Mouse (Mus musculus): ENCODE results near the gene Pxdc1. TPM values are rescaled to one million over a fixed set of nuclear protein-coding genes. Genes with fewer than 3 reads are reported as not detected.

Pxdc1 gene
- polyA plus RNA-seq, 1 experiment from 2014 or later: 5.2 TPM

GRCm38 (mm10) chr13:34652353-34653241 lies 689 bp downstream of the Pxdc1 start:
- Histone ChIP-seq H3K4me2 (ENCODE audit: low read length) (peak overlapping the region; percentile 82), H3K36me3 (ENCODE audit: control insufficient read depth, insufficient read depth) (no peaks in the 10 kb centered on the region), H3K9ac (replicated peaks; ENCODE audit: low read depth, low read length) (peak overlapping the region; percentile 64), H3K9me3 (ENCODE audit: control insufficient read depth, low read length) (no peaks in the 10 kb centered on the region), H3K4me1 (replicated peaks; ENCODE audit: control insufficient read depth, insufficient read depth, low read length) (peaks cover 26% of the 10 kb centered on the region), H3K4me3 (replicated peaks; ENCODE audit: low read length) (peak overlapping the region; percentile 58), H3K27ac (ENCODE audit: low read length) (no peak overlapping the region), H3K27me3 (replicated peaks; ENCODE audit: control insufficient read depth, insufficient read depth, low read length) (peaks cover 26% of the 10 kb centered on the region)
- ATAC-seq: peak; percentile 66
- WGBS: under 1% methylated on average over 103 of the region's 105 CpGs

DNA sequence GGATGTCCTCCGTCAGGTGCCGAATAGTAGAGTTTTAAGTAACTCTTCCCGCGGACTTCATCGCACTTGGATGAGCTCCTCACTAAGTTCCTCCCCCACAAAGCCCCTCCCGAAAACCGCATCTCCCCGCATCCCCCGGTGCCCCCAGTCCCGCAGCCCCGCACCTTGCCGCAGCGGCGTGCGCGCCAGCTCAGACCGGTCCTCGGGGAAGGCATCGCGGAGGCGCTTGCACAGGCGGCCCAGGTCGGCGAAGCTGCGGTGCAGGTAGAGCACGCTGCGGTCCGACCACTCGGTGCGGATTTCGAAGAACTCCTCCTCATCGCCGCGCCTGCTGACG lies 1.3 kb downstream of the Pxdc1 start:
- Histone ChIP-seq H3K4me2 (ENCODE audit: low read length) (peak overlapping the region; percentile 82), H3K36me3 (ENCODE audit: control insufficient read depth, insufficient read depth) (no peaks in the 10 kb centered on the region), H3K9me3 (ENCODE audit: control insufficient read depth, low read length) (no peaks in the 10 kb centered on the region), H3K4me1 (replicated peaks; ENCODE audit: control insufficient read depth, insufficient read depth, low read length) (peaks cover 26% of the 10 kb centered on the region), H3K27ac (ENCODE audit: low read length) (no peak overlapping the region), H3K9ac (replicated peaks; ENCODE audit: low read depth, low read length) (peak overlapping the region; percentile 64), H3K27me3 (replicated peaks; ENCODE audit: control insufficient read depth, insufficient read depth, low read length) (peaks cover 26% of the 10 kb centered on the region), H3K4me3 (replicated peaks; ENCODE audit: low read length) (peak overlapping the region; percentile 58)
- WGBS: under 1% methylated on average over 35 of the region's 35 CpGs
- ATAC-seq: peak; percentile 66

GRCm38 (mm10) chr13:34651474-34651991 lies 1.8 kb downstream of the Pxdc1 start:
- peaks cover 26% of the 10 kb centered on the region for H3K27me3 ChIP-seq (replicated peaks; ENCODE audit: control insufficient read depth, insufficient read depth, low read length)
- WGBS: 3% methylated on average over 24 of the region's 24 CpGs
- H3K36me3 ChIP-seq (ENCODE audit: control insufficient read depth, insufficient read depth): no peaks in the 10 kb centered on the region
- H3K9ac ChIP-seq (replicated peaks; ENCODE audit: low read depth, low read length): peak overlapping the region; percentile 64
- peak overlapping the region; percentile 82 for H3K4me2 ChIP-seq (ENCODE audit: low read length)
- no peak overlapping the region for H3K27ac ChIP-seq (ENCODE audit: low read length)
- ATAC-seq: peak; percentile 16; the same call in 1 of the 2 replicates
- H3K9me3 ChIP-seq (ENCODE audit: control insufficient read depth, low read length): no peaks in the 10 kb centered on the region
- H3K4me3 ChIP-seq (replicated peaks; ENCODE audit: low read length): peak overlapping the region; percentile 58
- peaks cover 26% of the 10 kb centered on the region for H3K4me1 ChIP-seq (replicated peaks; ENCODE audit: control insufficient read depth, insufficient read depth, low read length)

- no peak for ATAC-seq
- no peak overlapping the region for H3K27ac ChIP-seq (ENCODE audit: low read length)
These were observed 2.3 kb downstream of the Pxdc1 start for GRCm38 (mm10) chr13:34650953-34651352.

GRCm38 (mm10) chr13:34650371-34650770 lies 2.9 kb downstream of the Pxdc1 start:
- Histone ChIP-seq H3K27me3 (replicated peaks; ENCODE audit: control insufficient read depth, insufficient read depth, low read length) (peaks cover 22% of the 10 kb centered on the region), H3K36me3 (ENCODE audit: control insufficient read depth, insufficient read depth) (no peaks in the 10 kb centered on the region), H3K4me1 (replicated peaks; ENCODE audit: control insufficient read depth, insufficient read depth, low read length) (peaks cover 28% of the 10 kb centered on the region), H3K27ac (ENCODE audit: low read length) (no peak overlapping the region), H3K9me3 (ENCODE audit: control insufficient read depth, low read length) (no peaks in the 10 kb centered on the region), H3K4me3 (replicated peaks; ENCODE audit: low read length) (peak overlapping the region; percentile 58), H3K4me2 (ENCODE audit: low read length) (peak overlapping the region; percentile 82), H3K9ac (replicated peaks; ENCODE audit: low read depth, low read length) (no peak overlapping the region)
- 60% methylated on average over 6 of the region's 6 CpGs for WGBS
- ATAC-seq: no peak

More at GRCm38 (mm10) chr13:34650953-34651352, 2.3 kb downstream of the Pxdc1 start:
- H3K9me3 ChIP-seq (ENCODE audit: control insufficient read depth, low read length): no peaks in the 10 kb centered on the region
- WGBS: 24% methylated on average over 10 of the region's 10 CpGs
- H3K4me2 ChIP-seq (ENCODE audit: low read length): peak overlapping the region; percentile 82
- H3K4me1 ChIP-seq (replicated peaks; ENCODE audit: control insufficient read depth, insufficient read depth, low read length): peaks cover 28% of the 10 kb centered on the region
- no peaks in the 10 kb centered on the region for H3K36me3 ChIP-seq (ENCODE audit: control insufficient read depth, insufficient read depth)
- peak overlapping the region; percentile 58 for H3K4me3 ChIP-seq (replicated peaks; ENCODE audit: low read length)
- no peak overlapping the region for H3K9ac ChIP-seq (replicated peaks; ENCODE audit: low read depth, low read length)
- peaks cover 22% of the 10 kb centered on the region for H3K27me3 ChIP-seq (replicated peaks; ENCODE audit: control insufficient read depth, insufficient read depth, low read length)

DNA sequence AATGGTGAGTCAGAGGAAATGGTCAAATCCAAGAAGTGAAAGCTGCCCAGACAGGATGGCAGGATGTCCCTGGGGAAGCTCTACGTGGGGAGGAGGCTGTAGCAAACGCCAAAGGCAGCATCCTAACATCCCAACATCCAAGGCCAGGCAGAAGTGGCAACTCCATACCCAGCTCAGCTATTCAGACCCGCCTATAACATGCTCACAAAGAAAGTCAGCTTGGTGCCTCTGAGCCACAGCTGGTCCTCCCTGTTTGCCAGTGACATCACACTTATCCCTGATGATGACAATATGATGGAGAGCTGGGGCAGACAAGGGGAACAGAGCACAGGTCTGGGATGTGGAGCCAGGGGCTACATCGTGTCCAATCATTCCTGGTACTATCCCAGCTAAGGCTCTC lies 5.5 kb downstream of the Pxdc1 start:
- Histone ChIP-seq H3K9me3 (ENCODE audit: control insufficient read depth, low read length) (no peaks in the 10 kb centered on the region), H3K4me3 (replicated peaks; ENCODE audit: low read length) (no peak overlapping the region), H3K4me1 (replicated peaks; ENCODE audit: control insufficient read depth, insufficient read depth, low read length) (peaks cover 23% of the 10 kb centered on the region), H3K27ac (ENCODE audit: low read length) (no peak overlapping the region), H3K36me3 (ENCODE audit: control insufficient read depth, insufficient read depth) (no peaks in the 10 kb centered on the region), H3K9ac (replicated peaks; ENCODE audit: low read depth, low read length) (no peak overlapping the region), H3K4me2 (ENCODE audit: low read length) (no peak overlapping the region), H3K27me3 (replicated peaks; ENCODE audit: control insufficient read depth, insufficient read depth, low read length) (peaks cover 15% of the 10 kb centered on the region)
- ATAC-seq: no peak
- WGBS: 77% methylated on average over 4 of the region's 4 CpGs

DNA sequence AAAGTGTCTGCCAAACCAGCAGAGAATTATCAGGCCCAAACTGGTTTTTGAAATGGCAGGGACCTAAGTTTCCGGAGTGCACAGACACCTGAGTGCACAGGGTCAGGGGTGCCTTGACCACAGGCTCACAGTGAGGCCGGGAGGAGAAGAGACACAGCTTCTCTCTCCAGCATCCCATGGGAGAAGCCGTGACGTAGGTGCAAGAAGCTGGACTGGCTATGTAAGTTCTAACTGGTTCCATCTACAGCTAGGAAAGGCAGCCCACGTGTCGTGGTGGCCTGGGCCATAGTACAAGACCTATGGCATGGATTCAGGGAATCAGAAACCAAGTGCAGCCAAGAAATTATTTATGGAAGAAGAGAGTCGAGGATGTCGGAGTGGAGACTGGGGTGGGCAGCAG lies 6.1 kb downstream of the Pxdc1 start:
- 83% methylated on average over 8 of the region's 8 CpGs for WGBS
- no peak for ATAC-seq

GRCm38 (mm10) chr13:34646240-34646750 lies 7.0 kb downstream of the Pxdc1 start:
- 55% methylated on average over 7 of the region's 7 CpGs for WGBS
- no peak overlapping the region for H3K4me2 ChIP-seq (ENCODE audit: low read length)

More for the DNA sequence above, 6.1 kb downstream of the Pxdc1 start:
- Histone ChIP-seq H3K4me1 (replicated peaks; ENCODE audit: control insufficient read depth, insufficient read depth, low read length) (peaks cover 18% of the 10 kb centered on the region), H3K27me3 (replicated peaks; ENCODE audit: control insufficient read depth, insufficient read depth, low read length) (peaks cover 11% of the 10 kb centered on the region), H3K4me3 (replicated peaks; ENCODE audit: low read length) (no peak overlapping the region), H3K9ac (replicated peaks; ENCODE audit: low read depth, low read length) (no peak overlapping the region), H3K36me3 (ENCODE audit: control insufficient read depth, insufficient read depth) (no peaks in the 10 kb centered on the region), H3K4me2 (ENCODE audit: low read length) (no peak overlapping the region), H3K9me3 (ENCODE audit: control insufficient read depth, low read length) (no peaks in the 10 kb centered on the region), H3K27ac (ENCODE audit: low read length) (no peak overlapping the region)

GRCm38 (mm10) chr13:34645519-34645918 lies 7.8 kb downstream of the Pxdc1 start:
- WGBS: 79% methylated on average over 5 of the region's 5 CpGs
- no peak for ATAC-seq
- Histone ChIP-seq H3K9ac (replicated peaks; ENCODE audit: low read depth, low read length) (no peak overlapping the region), H3K4me3 (replicated peaks; ENCODE audit: low read length) (no peak overlapping the region), H3K4me2 (ENCODE audit: low read length) (no peak overlapping the region), H3K36me3 (ENCODE audit: control insufficient read depth, insufficient read depth) (no peaks in the 10 kb centered on the region), H3K9me3 (ENCODE audit: control insufficient read depth, low read length) (no peaks in the 10 kb centered on the region), H3K27me3 (replicated peaks; ENCODE audit: control insufficient read depth, insufficient read depth, low read length) (peaks cover 4% of the 10 kb centered on the region), H3K27ac (ENCODE audit: low read length) (no peak overlapping the region), H3K4me1 (replicated peaks; ENCODE audit: control insufficient read depth, insufficient read depth, low read length) (0 out of 2 replicates have a peak, but pooled peaks cover 2% of the 10 kb centered on the region)

More at GRCm38 (mm10) chr13:34646240-34646750, 7.0 kb downstream of the Pxdc1 start:
- H3K4me1 ChIP-seq (replicated peaks; ENCODE audit: control insufficient read depth, insufficient read depth, low read length): peaks cover 9% of the 10 kb centered on the region
- H3K4me3 ChIP-seq (replicated peaks; ENCODE audit: low read length): no peak overlapping the region
- H3K9ac ChIP-seq (replicated peaks; ENCODE audit: low read depth, low read length): no peak overlapping the region
- no peaks in the 10 kb centered on the region for H3K9me3 ChIP-seq (ENCODE audit: control insufficient read depth, low read length)
- no peak overlapping the region for H3K27ac ChIP-seq (ENCODE audit: low read length)
- peaks cover 9% of the 10 kb centered on the region for H3K27me3 ChIP-seq (replicated peaks; ENCODE audit: control insufficient read depth, insufficient read depth, low read length)
- ATAC-seq: no peak; the same call in 1 of the 2 replicates
- no peaks in the 10 kb centered on the region for H3K36me3 ChIP-seq (ENCODE audit: control insufficient read depth, insufficient read depth)

All from forebrain, embryonic 16.5 days (tissue).